Mouse (Mus musculus): ENCODE measurements around the gene Wnt5b. TPM values are rescaled to one million over a fixed set of nuclear protein-coding genes. Genes with fewer than 3 reads are reported as not detected.

Gene Wnt5b
- total RNA-seq, 1 experiment: 3.5 TPM

GRCm38 (mm10) chr6:119418392-119419251 is 125.5 kb downstream of the Wnt5b start:
- in situ Hi-C loops (cut with MboI; ENCODE audit: low sequenced_read_pairs in 2 of 2, unreplicated experiment in 2 of 2): no loop called here
- Histone ChIP-seq H3K27ac (ENCODE audit: insufficient read depth, low read depth, low read length, poor library complexity, severe bottlenecking) (peak overlapping the region; percentile 94), H3K36me3 (ENCODE audit: control insufficient read depth, insufficient read depth, low read length, poor library complexity, severe bottlenecking) (peaks cover 3% of the 10 kb centered on the region; the same call in 1 of the 2 replicates), H3K4me1 (ENCODE audit: control insufficient read depth in 2 of 2, insufficient read depth in 2 of 2, low read length in 2 of 2, poor library complexity in 1 of 2) (peaks cover 2 to 26% of the 10 kb centered on the region in 2 experiments; a peak in 3 of 4 replicates), H3K4me3 (ENCODE audit: insufficient read depth in 1 of 2, low read depth in 1 of 2, low read length in 2 of 2, poor library complexity in 1 of 2, severe bottlenecking in 1 of 2) (no peak overlapping the region), H3K9ac (ENCODE audit: insufficient read depth, low read depth, low read length, poor library complexity, severe bottlenecking) (0 out of 2 replicates have a peak overlapping the region, but pooled peaks have one; percentile 16), H3K9me3 (ENCODE audit: control insufficient read depth, insufficient read depth, low read depth, low read length) (no peaks in the 10 kb centered on the region)
- no peak; the same call in 1 of the 2 replicates for TF ChIP-seq CHD2 (IDR thresholded peaks at IDR 0.05; ENCODE audit: low read depth, low read length)
- TF ChIP-seq ZC3H11A (IDR thresholded peaks at IDR 0.05; ENCODE audit: borderline replicate concordance, low read depth, low read length): no peak
- no peak for TF ChIP-seq HCFC1 (IDR thresholded peaks at IDR 0.05; ENCODE audit: borderline replicate concordance, insufficient read depth, low read length)
- peak; percentile 86 for TF ChIP-seq ZNF384 (IDR thresholded peaks at IDR 0.05; ENCODE audit: low read depth, low read length)
- TF ChIP-seq MAFK (IDR thresholded peaks at IDR 0.05; ENCODE audit: insufficient read depth, low read depth, low read length): no peak
- no peak for DNase-seq (ENCODE audit: low read depth, low spot score)

- no peaks in the 10 kb centered on the region for H3K9me3 ChIP-seq (ENCODE audit: control insufficient read depth, insufficient read depth, low read depth, low read length)
- TF ChIP-seq ZC3H11A (IDR thresholded peaks at IDR 0.05; ENCODE audit: borderline replicate concordance, low read depth, low read length) (no peak), ZNF384 (IDR thresholded peaks at IDR 0.05; ENCODE audit: low read depth, low read length) (no peak), HCFC1 (IDR thresholded peaks at IDR 0.05; ENCODE audit: borderline replicate concordance, insufficient read depth, low read length) (no peak), MAFK (IDR thresholded peaks at IDR 0.05; ENCODE audit: insufficient read depth, low read depth, low read length) (no peak), CHD2 (IDR thresholded peaks at IDR 0.05; ENCODE audit: low read depth, low read length) (no peak)
- H3K36me3 ChIP-seq (ENCODE audit: control insufficient read depth, insufficient read depth, low read length, poor library complexity, severe bottlenecking): peaks cover 3% of the 10 kb centered on the region; the same call in 1 of the 2 replicates
- H3K27ac ChIP-seq (ENCODE audit: insufficient read depth, low read depth, low read length, poor library complexity, severe bottlenecking): peak overlapping the region; percentile 94
- no peak overlapping the region; the same call in 1 of the 2 replicates for H3K9ac ChIP-seq (ENCODE audit: insufficient read depth, low read depth, low read length, poor library complexity, severe bottlenecking)
- no peak for DNase-seq (ENCODE audit: low read depth, low spot score)
- H3K4me1 ChIP-seq (ENCODE audit: control insufficient read depth in 2 of 2, insufficient read depth in 2 of 2, low read length in 2 of 2, poor library complexity in 1 of 2): peaks cover 2 to 28% of the 10 kb centered on the region in 2 experiments; a peak in 3 of 4 replicates
- 0 out of 4 replicates have a peak overlapping the region, but pooled peaks of 1 of the 2 experiments have one; percentile 13 for H3K4me3 ChIP-seq (ENCODE audit: insufficient read depth in 1 of 2, low read depth in 1 of 2, low read length in 2 of 2, poor library complexity in 1 of 2, severe bottlenecking in 1 of 2)
- in situ Hi-C loops (cut with MboI; ENCODE audit: low sequenced_read_pairs in 2 of 2, unreplicated experiment in 2 of 2): no loop called here
Measured at GRCm38 (mm10) chr6:119417821-119418220, 126.3 kb downstream of the Wnt5b start.

GRCm38 (mm10) chr6:119417354-119417753 is 126.8 kb downstream of the Wnt5b start, which contains the start of gene Adipor2:
Gene Adipor2, minus strand, starts transcription at chr6:119417704.
- in situ Hi-C loops (cut with MboI; ENCODE audit: low sequenced_read_pairs in 2 of 2, unreplicated experiment in 2 of 2): no loop called here
- Histone ChIP-seq H3K4me1 (ENCODE audit: control insufficient read depth in 2 of 2, insufficient read depth in 2 of 2, low read length in 2 of 2, poor library complexity in 1 of 2) (peaks cover 2 to 28% of the 10 kb centered on the region in 2 experiments; a peak in 3 of 4 replicates), H3K9ac (ENCODE audit: insufficient read depth, low read depth, low read length, poor library complexity, severe bottlenecking) (peak within 1 kb of the TSS; percentile 57), H3K27ac (ENCODE audit: insufficient read depth, low read depth, low read length, poor library complexity, severe bottlenecking) (peak within 1 kb of the TSS; percentile 94), H3K36me3 (ENCODE audit: control insufficient read depth, insufficient read depth, low read length, poor library complexity, severe bottlenecking) (peaks cover 5% of the 10 kb centered on the region; the same call in 1 of the 2 replicates), H3K4me3 (ENCODE audit: insufficient read depth in 1 of 2, low read depth in 1 of 2, low read length in 2 of 2, poor library complexity in 1 of 2, severe bottlenecking in 1 of 2) (peak within 1 kb of the TSS; percentile 72 to 74), H3K9me3 (ENCODE audit: control insufficient read depth, insufficient read depth, low read depth, low read length) (no peaks in the 10 kb centered on the region)
- TF ChIP-seq MAFK (IDR thresholded peaks at IDR 0.05; ENCODE audit: insufficient read depth, low read depth, low read length) (no peak), HCFC1 (IDR thresholded peaks at IDR 0.05; ENCODE audit: borderline replicate concordance, insufficient read depth, low read length) (no peak), ZC3H11A (IDR thresholded peaks at IDR 0.05; ENCODE audit: borderline replicate concordance, low read depth, low read length) (no peak), CHD2 (IDR thresholded peaks at IDR 0.05; ENCODE audit: low read depth, low read length) (no peak), ZNF384 (IDR thresholded peaks at IDR 0.05; ENCODE audit: low read depth, low read length) (no peak)
- DNase-seq (ENCODE audit: low read depth, low spot score): peak; percentile 95

- in situ Hi-C loops (cut with MboI; ENCODE audit: low sequenced_read_pairs in 2 of 2, unreplicated experiment in 2 of 2): no loop called here
- TF ChIP-seq MAFK (IDR thresholded peaks at IDR 0.05; ENCODE audit: insufficient read depth, low read depth, low read length) (no peak), ZNF384 (IDR thresholded peaks at IDR 0.05; ENCODE audit: low read depth, low read length) (no peak), ZC3H11A (IDR thresholded peaks at IDR 0.05; ENCODE audit: borderline replicate concordance, low read depth, low read length) (no peak), HCFC1 (IDR thresholded peaks at IDR 0.05; ENCODE audit: borderline replicate concordance, insufficient read depth, low read length) (no peak), CHD2 (IDR thresholded peaks at IDR 0.05; ENCODE audit: low read depth, low read length) (no peak)
- Histone ChIP-seq H3K4me1 (ENCODE audit: control insufficient read depth in 2 of 2, insufficient read depth in 2 of 2, low read length in 2 of 2, poor library complexity in 1 of 2) (peaks cover 2 to 25% of the 10 kb centered on the region in 2 experiments; a peak in 3 of 4 replicates), H3K27ac (ENCODE audit: insufficient read depth, low read depth, low read length, poor library complexity, severe bottlenecking) (no peak overlapping the region), H3K4me3 (ENCODE audit: insufficient read depth in 1 of 2, low read depth in 1 of 2, low read length in 2 of 2, poor library complexity in 1 of 2, severe bottlenecking in 1 of 2) (peak overlapping the region; percentile 72 to 74), H3K36me3 (ENCODE audit: control insufficient read depth, insufficient read depth, low read length, poor library complexity, severe bottlenecking) (peaks cover 12% of the 10 kb centered on the region; the same call in 1 of the 2 replicates), H3K9me3 (ENCODE audit: control insufficient read depth, insufficient read depth, low read depth, low read length) (no peaks in the 10 kb centered on the region), H3K9ac (ENCODE audit: insufficient read depth, low read depth, low read length, poor library complexity, severe bottlenecking) (peak overlapping the region; percentile 9; the same call in 1 of the 2 replicates)
- no peak for DNase-seq (ENCODE audit: low read depth, low spot score)
Measured at GRCm38 (mm10) chr6:119416643-119417042, 127.5 kb downstream of the Wnt5b start.
